Mouse (Mus musculus) kidney, postnatal 0 days (tissue): Measurements from ENCODE around the gene Arhgef25. TPM values are rescaled to one million over a fixed set of nuclear protein-coding genes. Genes with fewer than 3 reads are reported as not detected.

Source experiments
- ATAC-seq: fragments of 200-750 bp; cut with Nextera tagmentation; replicated peaks from 2 replicates; pipeline ENCODE4 v1.8.0; 2017; ENCODE audit warnings: low read depth, moderate number of reproducible peaks, moderate TSS enrichment, moderate library complexity; ENCODE audit not compliant: low FRiP score
- DNase-seq: peaks from one replicate; pipeline ENCODE4 v3.0.0-alpha.2; 2016; ENCODE audit warnings: low spot score
- H3K27ac ChIP-seq: fragments of 300-500 bp; sonication (generic); 2 replicates; pipeline ENCODE4 v1.5.1; 2014; ENCODE audit warnings: mild to moderate bottlenecking
- H3K27me3 ChIP-seq: fragments of 300-500 bp; sonication (generic); 2 replicates; pipeline ENCODE4 v1.6.1; 2014; ENCODE audit warnings: low read length, mixed read lengths; ENCODE audit not compliant: insufficient read depth
- H3K36me3 ChIP-seq: fragments of 300-500 bp; sonication (generic); 2 replicates; pipeline ENCODE4 v1.6.1; 2014; ENCODE audit warnings: low read length, mixed read lengths; ENCODE audit not compliant: insufficient read depth
- H3K4me1 ChIP-seq: fragments of 300-500 bp; sonication (generic); replicated peaks from 2 replicates; pipeline ENCODE4 v1.6.1; 2014; ENCODE audit warnings: antibody characterized with exemption, low read length, mixed read lengths; ENCODE audit not compliant: insufficient read depth
- H3K4me2 ChIP-seq: fragments of 300-500 bp; sonication (generic); 2 replicates; pipeline ENCODE4 v1.6.1; 2014; ENCODE audit warnings: mild to moderate bottlenecking, low read length, moderate library complexity, mixed read lengths
- H3K4me3 ChIP-seq: fragments of 300-500 bp; sonication (generic); replicated peaks from 2 replicates; pipeline ENCODE4 v1.5.1; 2014; ENCODE audit warnings: low read depth, low read length
- H3K9ac ChIP-seq: fragments of 300-500 bp; sonication (generic); 2 replicates; pipeline ENCODE4 v1.6.1; 2014; ENCODE audit warnings: low read depth, low read length
- H3K9me3 ChIP-seq: fragments of 300-500 bp; sonication (generic); replicated peaks from 2 replicates; pipeline ENCODE4 v1.6.1; 2016; ENCODE audit warnings: low read length, inconsistent platforms, mixed read lengths
- CTCF ChIP-seq: IDR thresholded peaks from 2 replicates; pipeline ENCODE4 v1.5.1; 2016; ENCODE audit warnings: antibody characterized with exemption, low read depth, mild to moderate bottlenecking, moderate library complexity
- WGBS: fragments of 180-500 bp; shearing (Covaris S2); extraction: QIAGEN DNeasy Blood & Tissue Kit; methylation state at CpG from one replicate; pipeline ENCODE4 v1.1.7; 2014; 5-methylcytosine and 5-hydroxymethylcytosine counted together
- polyA plus RNA-seq: library from polyadenylated mRNA; unstranded; fragments of >200 nt; fragmentation: Nextera tagmentation; extraction: Ambion mirVana; gene quantifications from 2 replicates; pipeline ENCODE4 v1.2.1, GENCODE M21; 2015

Arhgef25 gene
- polyA plus RNA-seq, 1 experiment from 2014 or later, result 29.0 TPM

- no peak for TF ChIP-seq CTCF
- DNase-seq, result no peak
- WGBS, result 77% methylated on average over 11 of the region's 11 CpGs
- Histone ChIP-seq H3K4me1 (peaks cover 8% of the 10 kb centered on the region; the same call in 1 of the 2 replicates), H3K9me3 (no peaks in the 10 kb centered on the region), H3K4me3 (no peak overlapping the region), H3K4me2 (no peak overlapping the region), H3K9ac (no peak overlapping the region), H3K36me3 (peaks cover 39% of the 10 kb centered on the region), H3K27ac (no peak overlapping the region), H3K27me3 (no peaks in the 10 kb centered on the region)
- ATAC-seq, result no peak
These were observed 9.6 kb upstream of the Arhgef25 start for GRCm38 (mm10) chr10:127199474-127199873.

GRCm38 (mm10) chr10:127199068-127199467, 9.2 kb upstream of the Arhgef25 start:
- H3K9ac ChIP-seq, result no peak overlapping the region
- no peak for DNase-seq

GRCm38 (mm10) chr10:127198492-127198891, 8.6 kb upstream of the Arhgef25 start:
- no peak overlapping the region for H3K4me2 ChIP-seq
- peaks cover 30% of the 10 kb centered on the region for H3K36me3 ChIP-seq
- peaks cover 10% of the 10 kb centered on the region; the same call in 1 of the 2 replicates for H3K4me1 ChIP-seq
- TF ChIP-seq CTCF, result no peak
- H3K27me3 ChIP-seq, result no peaks in the 10 kb centered on the region
- DNase-seq (no peak), ATAC-seq (no peak)
- peak overlapping the region; percentile 34; the same call in 1 of the 2 replicates for H3K27ac ChIP-seq
- H3K9me3 ChIP-seq, result no peaks in the 10 kb centered on the region
- 30% methylated on average over 2 of the region's 2 CpGs for WGBS
- no peak overlapping the region for H3K9ac ChIP-seq
- H3K4me3 ChIP-seq, result no peak overlapping the region

More at GRCm38 (mm10) chr10:127199068-127199467, 9.2 kb upstream of the Arhgef25 start:
- H3K27me3 ChIP-seq, result no peaks in the 10 kb centered on the region
- H3K9me3 ChIP-seq, result no peaks in the 10 kb centered on the region
- no peak overlapping the region for H3K4me2 ChIP-seq
- no peak for ATAC-seq
- TF ChIP-seq CTCF, result no peak
- peaks cover 10% of the 10 kb centered on the region; the same call in 1 of the 2 replicates for H3K4me1 ChIP-seq
- H3K27ac ChIP-seq, result peak overlapping the region; percentile 34; the same call in 1 of the 2 replicates
- H3K36me3 ChIP-seq, result peaks cover 35% of the 10 kb centered on the region
- 39% methylated on average over 5 of the region's 5 CpGs for WGBS
- H3K4me3 ChIP-seq, result no peak overlapping the region

GRCm38 (mm10) chr10:127197505-127198110, 7.7 kb upstream of the Arhgef25 start:
- H3K27me3 ChIP-seq, result no peaks in the 10 kb centered on the region
- peak overlapping the region; percentile 96; the same call in 1 of the 2 replicates for H3K27ac ChIP-seq
- no peak overlapping the region for H3K4me3 ChIP-seq
- no peak overlapping the region for H3K9ac ChIP-seq
- TF ChIP-seq CTCF, result no peak
- peaks cover 10% of the 10 kb centered on the region; the same call in 1 of the 2 replicates for H3K4me1 ChIP-seq
- H3K9me3 ChIP-seq, result no peaks in the 10 kb centered on the region
- ATAC-seq (no peak), DNase-seq (no peak)
- 76% methylated on average over 11 of the region's 11 CpGs for WGBS
- H3K4me2 ChIP-seq, result no peak overlapping the region
- peaks cover 36% of the 10 kb centered on the region for H3K36me3 ChIP-seq

- WGBS, result 85% methylated on average over 8 of the region's 8 CpGs
- Histone ChIP-seq H3K4me1 (peaks cover 10% of the 10 kb centered on the region; the same call in 1 of the 2 replicates), H3K36me3 (peaks cover 40% of the 10 kb centered on the region)
These were observed 7.2 kb upstream of the Arhgef25 start for GRCm38 (mm10) chr10:127197104-127197503.

GRCm38 (mm10) chr10:127196392-127196791, 6.5 kb upstream of the Arhgef25 start:
- Histone ChIP-seq H3K27ac (peak overlapping the region; percentile 96), H3K27me3 (no peaks in the 10 kb centered on the region), H3K36me3 (peaks cover 40% of the 10 kb centered on the region), H3K9me3 (no peaks in the 10 kb centered on the region), H3K4me3 (peak overlapping the region; percentile 86), H3K4me1 (peaks cover 10% of the 10 kb centered on the region; the same call in 1 of the 2 replicates), H3K9ac (peak overlapping the region; percentile 87; the same call in 1 of the 2 replicates), H3K4me2 (peak overlapping the region; percentile 94)
- DNase-seq (peak; percentile 93), ATAC-seq (peak; percentile 82)
- no peak for TF ChIP-seq CTCF
- 0% methylated on average over 5 of the region's 5 CpGs for WGBS

More at GRCm38 (mm10) chr10:127197104-127197503, 7.2 kb upstream of the Arhgef25 start:
- no peak for TF ChIP-seq CTCF
- Histone ChIP-seq H3K27me3 (no peaks in the 10 kb centered on the region), H3K4me2 (no peak overlapping the region), H3K9me3 (no peaks in the 10 kb centered on the region), H3K4me3 (no peak overlapping the region), H3K9ac (no peak overlapping the region), H3K27ac (peak overlapping the region; percentile 96)
- ATAC-seq (no peak), DNase-seq (no peak)
